Mouse (Mus musculus) forebrain, embryonic 10.5 days (tissue): ENCODE measurements at regions not wholly inside any gene's neighbourhood (a gene's known extent, or its start where the extent isn't known, plus 50 kb on each side); places are given as distances from the start of the nearest gene placed in this dataset.
A peak's percentile ranks its signal among the peaks of the same experiment; 100 is the strongest.

Source experiments
- DNase-seq: peaks from one replicate; pipeline ENCODE4 v3.0.0-alpha.2; 2017; ENCODE audit warnings: low spot score; ENCODE audit errors: extremely low spot score
- H3K27ac ChIP-seq: fragments of 300-500 bp; sonication (generic); 2 replicates; pipeline ENCODE4 v1.5.1; 2016; ENCODE audit warnings: mild to moderate bottlenecking
- H3K27me3 ChIP-seq: fragments of 300-500 bp; sonication (generic); 2 replicates; pipeline ENCODE4 v1.6.1; 2016; ENCODE audit warnings: mild to moderate bottlenecking; ENCODE audit not compliant: poor library complexity, severe bottlenecking
- H3K36me3 ChIP-seq: fragments of 300-500 bp; sonication (generic); replicated peaks from 2 replicates; pipeline ENCODE4 v1.6.1; 2016; ENCODE audit warnings: mild to moderate bottlenecking, moderate library complexity
- H3K4me1 ChIP-seq: fragments of 300-500 bp; sonication (generic); 2 replicates; pipeline ENCODE4 v1.6.1; 2016
- H3K4me3 ChIP-seq: fragments of 300-500 bp; sonication (generic); 2 replicates; pipeline ENCODE4 v1.5.1; 2016; ENCODE audit warnings: mild to moderate bottlenecking, moderate library complexity
- H3K9me3 ChIP-seq: fragments of 300-500 bp; sonication (generic); 2 replicates; pipeline ENCODE4 v1.6.1; 2016; ENCODE audit warnings: mild to moderate bottlenecking, moderate library complexity
- WGBS: fragments of 180-500 bp; shearing (Covaris S2); methylation state at CpG from one replicate; pipeline ENCODE4 v1.1.7; 2016; 5-methylcytosine and 5-hydroxymethylcytosine counted together

GRCm38 (mm10) chr8:6572066-6572665, 1467.0 kb upstream of the Slc10a2 start:
- Histone ChIP-seq H3K4me1 (peaks cover 7% of the 10 kb centered on the region; the same call in 1 of the 2 replicates), H3K27ac (no peak overlapping the region), H3K9me3 (no peaks in the 10 kb centered on the region), H3K27me3 (no peaks in the 10 kb centered on the region), H3K36me3 (no peaks in the 10 kb centered on the region), H3K4me3 (no peak overlapping the region)
- 44% methylated on average over 9 of the region's 9 CpGs for WGBS
- DNase-seq = peak; percentile 84

GRCm38 (mm10) chr8:6550965-6551364, 1445.8 kb upstream of the Slc10a2 start:
- no peaks in the 10 kb centered on the region for H3K36me3 ChIP-seq
- DNase-seq = no peak
- H3K4me3 ChIP-seq = no peak overlapping the region
- no peaks in the 10 kb centered on the region for H3K4me1 ChIP-seq
- no peak overlapping the region for H3K27ac ChIP-seq
- no peaks in the 10 kb centered on the region for H3K9me3 ChIP-seq
- no peaks in the 10 kb centered on the region for H3K27me3 ChIP-seq

DNA sequence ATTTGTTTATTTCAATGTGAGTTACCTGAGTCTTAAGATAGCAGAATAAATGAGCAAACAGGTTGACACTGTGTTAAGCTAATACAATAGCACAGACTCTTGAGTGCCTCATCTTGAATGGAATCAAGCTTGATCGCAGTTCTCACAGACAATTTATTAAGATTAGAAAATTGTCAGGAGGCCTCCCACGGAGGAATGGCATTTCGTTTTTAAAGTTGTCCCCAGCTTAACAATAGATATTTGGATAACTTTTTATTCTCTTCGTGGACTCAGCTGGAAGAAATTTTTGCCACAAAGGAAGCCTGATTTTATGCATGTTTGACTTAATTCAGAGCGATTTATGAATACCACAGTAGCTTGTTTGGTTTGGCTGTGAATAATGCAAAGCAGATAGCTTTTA, 1422.0 kb upstream of the Slc10a2 start:
- no peaks in the 10 kb centered on the region for H3K27me3 ChIP-seq
- peaks cover 12% of the 10 kb centered on the region for H3K4me1 ChIP-seq
- 36% methylated on average over 5 of the region's 5 CpGs for WGBS
- no peaks in the 10 kb centered on the region for H3K9me3 ChIP-seq
- no peaks in the 10 kb centered on the region for H3K36me3 ChIP-seq
- no peak overlapping the region for H3K4me3 ChIP-seq
- no peak overlapping the region for H3K27ac ChIP-seq
- DNase-seq = no peak

GRCm38 (mm10) chr8:6515882-6516682, 1410.9 kb upstream of the Slc10a2 start:
- Histone ChIP-seq H3K4me3 (no peak overlapping the region), H3K27me3 (no peaks in the 10 kb centered on the region), H3K27ac (no peak overlapping the region), H3K4me1 (no peaks in the 10 kb centered on the region), H3K36me3 (no peaks in the 10 kb centered on the region), H3K9me3 (no peaks in the 10 kb centered on the region)
- DNase-seq = no peak

- Histone ChIP-seq H3K36me3 (no peaks in the 10 kb centered on the region), H3K4me1 (no peaks in the 10 kb centered on the region), H3K4me3 (no peak overlapping the region), H3K9me3 (no peaks in the 10 kb centered on the region; the same call in 1 of the 2 replicates), H3K27ac (no peak overlapping the region), H3K27me3 (no peaks in the 10 kb centered on the region)
- 86% methylated on average over 1 of the region's 1 CpGs for WGBS
- DNase-seq = no peak
Observed at GRCm38 (mm10) chr8:6492453-6492852, 1387.3 kb upstream of the Slc10a2 start.

DNA sequence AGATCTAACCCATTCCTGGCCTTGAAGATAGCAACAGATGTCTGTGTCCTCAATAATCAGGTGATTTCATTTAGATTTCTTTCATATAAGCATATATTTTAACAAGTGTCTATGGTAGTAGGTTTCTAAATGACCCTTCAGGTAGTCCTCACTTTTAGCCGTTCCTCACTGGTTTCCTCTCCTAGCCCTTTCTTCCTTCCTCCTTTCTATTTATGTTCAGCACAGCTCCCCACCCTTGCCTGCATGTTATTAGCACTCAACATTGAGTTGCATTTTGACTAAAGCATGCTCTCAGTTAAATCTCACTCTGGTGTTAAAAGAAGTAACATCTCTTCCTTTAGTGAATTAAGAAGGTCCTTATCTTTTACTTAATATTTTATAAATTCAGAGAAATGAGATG, 1376.8 kb upstream of the Slc10a2 start:
- H3K9me3 ChIP-seq = no peaks in the 10 kb centered on the region
- H3K27me3 ChIP-seq = no peaks in the 10 kb centered on the region
- no peak for DNase-seq
- H3K4me1 ChIP-seq = no peaks in the 10 kb centered on the region
- H3K27ac ChIP-seq = no peak overlapping the region
- no peak overlapping the region for H3K4me3 ChIP-seq
- H3K36me3 ChIP-seq = no peaks in the 10 kb centered on the region
- WGBS = 86% methylated on average over 1 of the region's 1 CpGs

DNA sequence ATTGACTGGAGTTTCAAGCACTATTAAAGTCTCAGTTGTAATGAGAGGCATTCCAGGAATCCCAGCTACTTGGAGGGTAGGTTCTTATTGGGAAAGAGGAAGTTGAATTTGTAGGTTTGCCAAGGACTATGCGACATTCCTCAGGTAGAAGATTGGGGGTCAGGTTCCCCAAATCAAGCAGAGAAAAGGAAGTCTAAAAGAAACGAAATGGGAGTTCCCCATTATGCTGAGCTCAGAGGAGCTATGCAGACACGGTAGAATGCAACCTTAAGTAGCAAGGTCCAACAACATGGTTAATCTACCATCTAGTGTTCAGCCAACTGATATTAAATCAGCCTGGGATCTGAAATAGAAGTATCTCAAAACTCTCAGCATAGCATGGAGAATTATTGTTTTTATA, 1365.9 kb upstream of the Slc10a2 start:
- no peak for DNase-seq
- Histone ChIP-seq H3K4me3 (no peak overlapping the region), H3K36me3 (no peaks in the 10 kb centered on the region), H3K9me3 (no peaks in the 10 kb centered on the region), H3K27ac (no peak overlapping the region), H3K4me1 (no peaks in the 10 kb centered on the region), H3K27me3 (no peaks in the 10 kb centered on the region)
- WGBS = 88% methylated on average over 3 of the region's 3 CpGs

- Histone ChIP-seq H3K36me3 (no peaks in the 10 kb centered on the region), H3K4me1 (0 out of 2 replicates have a peak, but pooled peaks cover 5% of the 10 kb centered on the region), H3K27ac (no peak overlapping the region), H3K27me3 (no peaks in the 10 kb centered on the region), H3K4me3 (no peak overlapping the region), H3K9me3 (no peaks in the 10 kb centered on the region)
- no peak for DNase-seq
- WGBS = 40% methylated on average over 3 of the region's 3 CpGs
Observed at GRCm38 (mm10) chr8:6456553-6457180, 1351.5 kb upstream of the Slc10a2 start.

DNA sequence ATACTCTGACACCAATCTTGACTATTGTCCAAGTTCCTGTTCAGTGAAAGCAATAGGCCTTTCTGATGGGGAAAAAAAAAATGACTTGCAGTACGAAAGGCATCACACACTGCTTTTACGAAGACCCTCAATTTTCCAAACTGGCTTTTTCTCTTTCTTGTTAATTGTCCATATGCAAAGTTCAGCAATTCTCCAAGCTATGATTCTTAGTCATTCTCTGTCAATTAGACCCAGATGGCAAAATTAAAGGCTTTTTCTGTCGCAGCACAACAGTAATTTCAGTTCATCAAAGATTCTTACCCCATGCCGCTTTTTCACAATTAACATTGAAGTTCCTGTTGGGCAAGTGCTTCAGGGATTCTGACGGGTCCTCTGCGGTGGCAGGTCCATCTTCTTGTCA, 1343.2 kb upstream of the Slc10a2 start:
- Histone ChIP-seq H3K27me3 (no peaks in the 10 kb centered on the region), H3K4me3 (no peak overlapping the region), H3K9me3 (no peaks in the 10 kb centered on the region), H3K36me3 (no peaks in the 10 kb centered on the region), H3K27ac (no peak overlapping the region), H3K4me1 (no peaks in the 10 kb centered on the region)
- no peak for DNase-seq
- 68% methylated on average over 6 of the region's 6 CpGs for WGBS

- no peak overlapping the region for H3K27ac ChIP-seq
- H3K4me3 ChIP-seq = no peak overlapping the region
- H3K9me3 ChIP-seq = no peaks in the 10 kb centered on the region
- DNase-seq = no peak
- no peaks in the 10 kb centered on the region for H3K4me1 ChIP-seq
- no peaks in the 10 kb centered on the region for H3K27me3 ChIP-seq
- H3K36me3 ChIP-seq = no peaks in the 10 kb centered on the region
- WGBS = 76% methylated on average over 4 of the region's 4 CpGs
Observed at GRCm38 (mm10) chr8:6439069-6439468, 1333.9 kb upstream of the Slc10a2 start.
